Mouse (Mus musculus): ENCODE data around the gene Rhobtb1.

Rhobtb1 gene

GRCm38 (mm10) chr10:69151045-69151444, at the start of gene Rhobtb1:
Rhobtb1 (plus strand) TSS chr10:69151434.
- no peak for DNase-seq (ENCODE audit: low spot score in 2 of 2)

- peak; percentile 41 to 42 for DNase-seq (ENCODE audit: low spot score in 2 of 2)
Observed at GRCm38 (mm10) chr10:69101988-69102387, 49.2 kb upstream of the Rhobtb1 start.

GRCm38 (mm10) chr10:69104143-69104882, 46.9 kb upstream of the Rhobtb1 start:
- DNase-seq (ENCODE audit: low spot score in 2 of 2), result no peak

- DNase-seq (ENCODE audit: low spot score in 2 of 2), result no peak
Observed at GRCm38 (mm10) chr10:69104883-69105225, 46.4 kb upstream of the Rhobtb1 start.

- no peak for DNase-seq (ENCODE audit: low spot score in 2 of 2)
Observed at GRCm38 (mm10) chr10:69106796-69107195, 44.4 kb upstream of the Rhobtb1 start.

- no peak for DNase-seq (ENCODE audit: low spot score in 2 of 2)
Observed at GRCm38 (mm10) chr10:69107253-69107652, 44.0 kb upstream of the Rhobtb1 start.

- DNase-seq (ENCODE audit: low spot score in 2 of 2), result no peak
Observed at GRCm38 (mm10) chr10:69114384-69114783, 36.9 kb upstream of the Rhobtb1 start.

- no peak for DNase-seq (ENCODE audit: low spot score in 2 of 2)
Observed at GRCm38 (mm10) chr10:69117996-69118395, 33.2 kb upstream of the Rhobtb1 start.

GRCm38 (mm10) chr10:69118893-69119292, 32.3 kb upstream of the Rhobtb1 start:
- DNase-seq (ENCODE audit: low spot score in 2 of 2), result no peak

GRCm38 (mm10) chr10:69119456-69119855, 31.8 kb upstream of the Rhobtb1 start:
- DNase-seq (ENCODE audit: low spot score in 2 of 2), result no peak

GRCm38 (mm10) chr10:69126546-69126945, 24.7 kb upstream of the Rhobtb1 start:
- no peak for DNase-seq (ENCODE audit: low spot score in 2 of 2)

GRCm38 (mm10) chr10:69128531-69128930, 22.7 kb upstream of the Rhobtb1 start:
- DNase-seq (ENCODE audit: low spot score in 2 of 2), result no peak

- no peak for DNase-seq (ENCODE audit: low spot score in 2 of 2)
Observed at GRCm38 (mm10) chr10:69130613-69131012, 20.6 kb upstream of the Rhobtb1 start.

- no peak for DNase-seq (ENCODE audit: low spot score in 2 of 2)
Observed at GRCm38 (mm10) chr10:69134356-69134755, 16.9 kb upstream of the Rhobtb1 start.

- no peak for DNase-seq (ENCODE audit: low spot score in 2 of 2)
Observed at GRCm38 (mm10) chr10:69136241-69136828, 14.9 kb upstream of the Rhobtb1 start.

GRCm38 (mm10) chr10:69149252-69149651, 2.0 kb upstream of the Rhobtb1 start:
- DNase-seq (ENCODE audit: low spot score in 2 of 2), result no peak

GRCm38 (mm10) chr10:69152971-69153370, 1.7 kb downstream of the Rhobtb1 start:
- no peak for DNase-seq (ENCODE audit: low spot score in 2 of 2)

- DNase-seq (ENCODE audit: low spot score in 2 of 2), result no peak
Observed at GRCm38 (mm10) chr10:69155428-69156175, 4.4 kb downstream of the Rhobtb1 start.

- no peak for DNase-seq (ENCODE audit: low spot score in 2 of 2)
Observed at GRCm38 (mm10) chr10:69156462-69156861, 5.2 kb downstream of the Rhobtb1 start.

GRCm38 (mm10) chr10:69157471-69157870, 6.2 kb downstream of the Rhobtb1 start:
- no peak for DNase-seq (ENCODE audit: low spot score in 2 of 2)

GRCm38 (mm10) chr10:69160877-69161276, 9.6 kb downstream of the Rhobtb1 start:
- DNase-seq (ENCODE audit: low spot score in 2 of 2), result no peak

- no peak for DNase-seq (ENCODE audit: low spot score in 2 of 2)
Observed at GRCm38 (mm10) chr10:69161503-69161902, 10.3 kb downstream of the Rhobtb1 start.

GRCm38 (mm10) chr10:69162577-69162976, 11.3 kb downstream of the Rhobtb1 start:
- no peak for DNase-seq (ENCODE audit: low spot score in 2 of 2)

Data from frontal cortex, postnatal 25 days (tissue).